Mouse (Mus musculus): Measurements from ENCODE around the gene Dennd2c.

DNA sequence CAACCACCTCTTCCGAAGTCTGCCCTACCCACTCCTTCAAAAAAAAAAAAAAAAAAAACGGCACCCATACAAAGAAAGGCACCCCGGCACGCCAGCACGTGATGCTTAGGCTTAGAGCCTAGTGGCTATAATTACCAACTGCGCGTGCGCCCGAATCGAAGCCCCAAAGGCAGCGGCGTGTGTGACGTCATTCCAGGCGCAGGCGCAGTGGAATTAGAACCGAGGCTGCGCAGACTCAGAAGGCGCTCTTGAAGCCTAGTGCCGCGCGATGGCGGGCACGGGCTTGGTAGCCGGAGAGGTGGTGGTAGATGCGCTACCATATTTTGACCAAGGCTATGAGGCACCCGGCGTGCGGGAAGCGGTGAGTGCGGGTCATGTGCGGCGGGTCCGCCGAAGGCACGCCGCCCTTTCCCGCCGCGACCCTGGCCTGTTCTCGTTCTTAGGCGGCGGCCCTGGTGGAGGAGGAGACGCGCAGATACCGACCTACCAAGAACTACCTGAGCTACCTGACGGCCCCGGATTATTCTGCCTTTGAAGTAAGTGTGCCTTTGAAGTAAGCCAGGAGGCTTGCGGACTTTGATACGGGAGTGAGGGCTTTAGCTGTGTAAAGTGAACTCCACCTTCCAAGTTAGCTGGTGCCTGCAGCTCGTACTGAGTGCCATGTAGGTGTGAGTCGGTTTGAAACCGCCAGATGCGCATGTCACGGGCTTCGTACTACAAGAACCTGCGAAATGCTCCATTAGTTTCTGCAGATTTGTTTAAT lies 69.3 kb downstream of the Dennd2c start, which contains the start of gene Bcas2:
- TF ChIP-seq CTCF (IDR thresholded peaks at IDR 0.05; ENCODE audit: low read depth) = peak; percentile 44
- no peak for TF ChIP-seq EP300 (optimal IDR thresholded peaks at IDR 0.05)

All from stomach, postnatal 0 days (tissue).